Mouse (Mus musculus) CD4-positive helper T cell, adult 2 months (primary cell): ENCODE data around the gene Gpr150.

Source experiments
- DNase-seq: peaks from one replicate; pipeline ENCODE4 v3.0.0-alpha.2; 2012; ENCODE audit warnings: low read depth, missing footprints, low spot score

Gene Gpr150

GRCm38 (mm10) chr13:76014511-76014910 lies 42.3 kb downstream of the Gpr150 start:
- no peak for DNase-seq
